Mouse (Mus musculus) spleen, postnatal 4 days (tissue): ENCODE measurements around the gene Lca5.

Source experiments
- DNase-seq, 2 experiments: peaks; one replicate each; pipeline ENCODE4 v3.0.0; 2022; ENCODE audit warnings: low spot score in 2 of 2

Lca5 gene

DNA sequence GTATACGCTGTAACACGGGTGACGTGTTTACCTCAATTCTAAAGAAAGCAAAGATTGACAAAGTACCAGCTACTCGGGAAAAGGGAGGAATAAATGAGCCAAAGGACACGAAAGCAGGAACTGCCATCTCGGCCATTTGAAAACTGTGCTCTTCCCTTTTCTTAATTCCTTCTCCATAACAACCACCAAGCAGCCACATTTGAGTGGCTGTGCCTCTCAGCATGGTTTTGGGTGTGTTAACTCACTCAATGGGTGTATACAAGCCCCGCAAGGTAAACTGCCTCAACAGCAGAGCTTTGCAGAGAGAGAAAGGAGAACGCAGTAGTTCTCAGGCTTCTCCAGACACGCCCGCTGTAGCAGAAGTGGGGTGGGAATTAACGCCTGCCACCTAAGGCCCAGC, 48.9 kb downstream of the Lca5 start:
- DNase-seq: no peak

DNA sequence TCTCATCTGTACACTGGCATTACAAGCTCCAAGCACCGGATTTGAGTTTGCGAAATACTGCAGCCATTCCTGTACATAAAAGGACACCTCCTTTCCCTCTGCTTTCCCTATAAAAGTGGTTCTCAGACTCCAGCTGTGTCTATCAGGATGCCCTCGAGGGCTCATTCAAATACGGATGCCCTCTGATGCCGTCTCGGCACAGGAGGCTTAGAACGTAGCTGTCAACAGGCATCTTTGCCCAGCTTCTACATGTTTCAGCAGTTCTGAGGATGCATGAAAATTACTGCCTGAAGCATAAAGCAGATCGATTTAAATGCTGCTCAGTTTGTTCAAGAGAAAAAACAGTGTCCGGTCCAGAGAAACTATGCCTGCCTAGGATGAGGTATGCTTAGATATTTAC, 51.4 kb downstream of the Lca5 start:
- DNase-seq: no peak

GRCm38 (mm10) chr9:83386264-83386855, 54.6 kb downstream of the Lca5 start:
- DNase-seq: no peak

DNA sequence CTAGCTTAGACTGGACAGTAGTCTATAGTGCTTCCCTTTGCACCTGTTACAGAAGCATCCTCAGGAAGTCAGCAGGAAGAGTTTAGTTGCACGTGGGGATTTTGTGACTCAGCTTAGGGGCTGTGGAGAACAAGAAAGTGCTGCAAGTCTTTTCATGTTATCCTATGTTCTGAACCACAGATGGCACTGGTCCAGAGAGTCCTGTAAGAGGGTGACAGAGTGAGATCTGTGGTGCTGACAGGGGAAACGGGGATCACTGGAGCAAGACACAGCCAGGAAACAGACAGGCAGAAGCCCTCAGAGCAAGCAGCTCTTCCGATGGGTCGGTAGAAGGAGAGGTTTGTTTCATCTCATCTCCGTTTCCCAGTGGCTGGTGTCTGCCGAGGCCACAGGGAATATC, 55.6 kb downstream of the Lca5 start:
- DNase-seq: no peak

DNA sequence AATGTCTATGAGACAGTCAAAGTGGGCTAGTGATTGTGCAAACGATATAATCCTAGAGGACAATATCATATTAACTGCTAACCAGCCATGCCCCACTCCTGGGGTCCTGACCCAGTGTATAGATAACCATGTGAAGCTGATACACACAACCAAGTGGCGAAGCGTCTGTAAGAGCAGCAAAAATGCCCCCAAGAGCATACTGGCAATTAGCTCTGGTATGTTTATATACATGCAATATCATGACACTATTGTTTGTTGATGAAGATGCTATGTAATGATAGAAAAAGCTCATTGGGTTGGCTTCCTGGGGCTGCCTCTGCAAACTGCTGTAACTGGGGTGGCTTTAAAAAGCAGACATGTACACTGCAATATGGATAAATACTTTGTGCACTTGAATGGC, 57.7 kb downstream of the Lca5 start:
- DNase-seq: no peak

- no peak for DNase-seq
These were observed 58.2 kb downstream of the Lca5 start for GRCm38 (mm10) chr9:83382775-83383174.

GRCm38 (mm10) chr9:83381317-83381716, 59.6 kb downstream of the Lca5 start:
- no peak for DNase-seq

- no peak for DNase-seq
These were observed 61.3 kb downstream of the Lca5 start for GRCm38 (mm10) chr9:83379661-83380060.

DNA sequence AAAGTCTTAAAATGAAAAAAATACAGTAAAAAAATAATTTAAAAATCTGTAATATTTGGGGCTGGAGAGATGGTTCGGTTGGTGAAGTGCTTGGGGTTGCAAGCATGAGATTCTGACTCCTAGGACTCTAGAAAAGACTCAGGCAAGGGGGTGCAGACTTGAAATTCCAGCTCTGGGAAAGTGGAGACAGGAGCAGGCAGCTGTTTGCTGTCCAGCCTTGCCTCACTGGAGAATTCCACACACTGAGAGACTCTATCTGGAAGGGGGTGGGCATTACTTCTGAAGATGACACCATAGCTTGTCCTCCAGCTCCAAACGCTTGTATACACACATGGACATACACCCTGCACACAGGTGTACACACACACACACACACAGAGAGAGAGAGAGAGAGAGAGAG, 63.8 kb downstream of the Lca5 start:
- no peak for DNase-seq

DNA sequence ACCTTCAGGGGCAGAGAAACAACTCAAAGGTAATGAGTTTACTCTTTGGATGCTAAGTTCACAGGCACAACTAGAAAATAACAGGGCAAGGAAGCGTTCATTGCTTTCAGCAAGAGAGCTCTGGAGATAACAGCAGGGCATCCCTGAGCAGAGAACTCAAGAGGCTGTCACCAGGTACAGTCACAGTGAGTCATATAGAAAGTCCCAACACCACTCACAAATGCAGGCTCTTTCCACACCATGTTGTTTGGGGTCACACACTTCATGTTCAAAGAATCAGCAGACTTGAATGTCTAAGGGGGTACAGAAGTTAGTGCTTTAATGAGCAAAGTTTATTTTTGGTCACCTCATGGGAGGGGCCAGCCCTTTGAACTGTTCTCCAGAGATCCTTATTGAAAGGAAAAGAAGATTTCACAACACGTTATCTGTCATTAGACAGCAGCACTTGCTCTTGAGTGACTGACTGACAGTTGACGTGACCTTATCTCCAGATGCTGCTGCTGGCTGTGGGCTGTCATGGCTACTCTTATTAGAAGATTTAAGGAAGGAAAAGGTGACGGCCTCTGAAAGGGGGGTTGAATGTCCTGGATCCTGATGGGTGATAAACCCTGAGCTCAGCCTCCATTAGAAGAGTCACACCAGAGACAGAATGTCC, 65.3 kb downstream of the Lca5 start:
- DNase-seq: no peak

GRCm38 (mm10) chr9:83370907-83371306, 70.0 kb downstream of the Lca5 start:
- DNase-seq: no peak

- DNase-seq: peak in 1 of 2 experiments; percentile 21
These were observed 72.7 kb downstream of the Lca5 start for GRCm38 (mm10) chr9:83368234-83368633.

- DNase-seq: no peak
These were observed 85.1 kb downstream of the Lca5 start for GRCm38 (mm10) chr9:83355802-83356201.

- no peak for DNase-seq
These were observed 87.6 kb downstream of the Lca5 start for GRCm38 (mm10) chr9:83353316-83353715.

DNA sequence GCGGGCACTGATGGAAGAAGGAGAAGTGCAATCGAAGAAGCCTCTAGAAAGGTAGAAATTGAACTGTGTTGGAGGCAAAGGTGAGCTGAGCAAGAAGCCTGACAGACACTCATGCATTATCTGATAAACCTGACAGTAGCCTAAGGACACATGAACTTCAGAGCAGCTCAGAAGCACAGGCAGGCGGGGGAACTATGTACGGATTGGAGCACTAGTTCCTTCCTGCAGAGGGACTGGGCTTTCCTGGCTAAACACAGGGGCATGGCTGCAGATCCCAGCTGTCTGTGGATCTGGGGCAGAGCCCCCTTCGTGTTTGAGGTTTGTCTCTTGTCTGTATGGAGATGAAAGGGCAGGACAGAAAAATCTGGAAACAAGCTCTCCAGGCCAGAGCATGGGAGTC, 89.8 kb downstream of the Lca5 start:
- no peak for DNase-seq

DNA sequence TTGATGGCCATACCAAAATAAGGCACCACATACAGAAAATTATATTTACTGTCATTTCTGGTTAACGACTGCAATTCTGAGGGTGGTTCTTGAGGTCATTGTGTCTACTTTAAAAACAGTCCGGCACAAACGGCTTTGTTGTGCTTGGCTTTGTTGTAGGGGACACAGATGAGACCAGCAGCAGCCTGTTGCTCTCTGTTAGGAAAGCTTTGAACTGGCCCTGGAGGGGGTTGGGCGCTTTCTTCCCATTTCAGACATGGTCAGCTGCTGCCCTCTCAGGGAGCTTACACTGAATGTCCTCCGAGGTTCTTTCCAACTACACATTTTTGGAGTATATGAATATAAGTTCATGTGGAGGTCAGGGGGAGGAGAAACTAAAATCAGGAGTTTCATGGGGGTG, 90.3 kb downstream of the Lca5 start:
- no peak for DNase-seq

DNA sequence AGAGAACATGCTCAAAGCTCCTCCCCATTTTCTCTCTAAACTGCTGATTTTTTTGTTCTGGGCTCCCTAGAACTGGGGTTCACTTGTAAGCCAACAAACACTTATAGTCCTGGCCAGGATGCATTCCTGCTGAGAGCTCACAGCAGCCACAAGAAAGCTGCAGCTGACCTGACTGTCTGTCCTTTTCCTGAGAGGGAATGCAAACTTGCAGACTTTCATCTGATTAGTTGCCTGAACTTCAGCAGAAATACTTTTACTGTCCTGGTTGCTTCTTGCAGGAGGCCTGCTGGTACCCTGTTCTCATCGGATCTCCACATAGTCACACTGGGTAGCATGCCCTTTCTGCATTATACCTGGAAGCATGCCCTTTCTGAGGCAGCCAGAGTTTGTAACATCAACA, 91.0 kb downstream of the Lca5 start:
- no peak for DNase-seq

DNA sequence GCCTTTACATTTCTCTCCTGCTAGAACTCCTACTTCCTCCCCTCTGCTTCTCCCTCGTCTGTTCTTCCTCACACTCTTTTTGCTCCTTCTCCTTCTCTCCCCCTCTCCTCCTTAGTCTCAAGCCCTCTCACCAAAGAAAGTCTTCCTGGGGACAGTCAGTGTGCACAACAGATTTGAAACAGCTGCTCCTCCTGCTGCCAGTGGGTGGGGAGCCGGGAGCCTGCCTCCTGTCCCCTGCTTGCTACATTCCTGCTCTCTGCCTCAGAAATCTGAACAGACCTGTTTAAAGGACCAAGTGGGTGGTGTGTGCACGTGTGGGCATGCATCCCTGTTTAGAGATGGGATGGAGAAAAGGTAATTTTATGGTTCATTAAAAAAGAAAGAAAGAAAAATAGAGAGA, 91.4 kb downstream of the Lca5 start:
- no peak for DNase-seq

DNA sequence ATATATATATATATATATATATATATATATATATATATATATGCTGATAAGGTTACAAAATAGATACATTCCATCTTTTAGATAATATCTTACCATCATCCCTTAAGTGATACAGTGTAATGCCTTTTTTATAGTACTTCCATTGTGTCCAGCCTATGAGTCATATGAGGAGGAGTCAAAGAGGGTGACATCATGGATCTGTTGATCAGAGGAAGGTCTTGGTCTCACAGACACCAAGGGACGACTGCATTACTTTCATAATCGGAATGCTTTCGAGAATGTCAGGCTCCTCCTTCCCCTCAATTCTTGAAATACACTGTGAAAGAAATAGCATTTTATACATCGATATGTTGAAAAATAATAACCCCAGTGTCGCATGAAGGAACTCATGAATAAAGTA, 93.4 kb downstream of the Lca5 start:
- no peak for DNase-seq

GRCm38 (mm10) chr9:83342491-83343370, 98.2 kb downstream of the Lca5 start:
- no peak for DNase-seq
